Mouse (Mus musculus): ENCODE measurements around the gene Cerk.
"Not testable (repeated sequence)": the region's sequence is repeated elsewhere in the genome, so short reads cannot be mapped to it uniquely, and the experiment has no call there.

Cerk gene

GRCm38 (mm10) chr15:86113342-86113710 is 72.6 kb downstream of the Cerk start:
- no peak for DNase-seq (ENCODE audit: low spot score in 2 of 2)

GRCm38 (mm10) chr15:86112707-86113341 is 73.1 kb downstream of the Cerk start:
- no peak for DNase-seq (ENCODE audit: low spot score in 2 of 2)

- DNase-seq (ENCODE audit: low spot score in 2 of 2), result no peak
Measured at GRCm38 (mm10) chr15:86110361-86111103, 75.4 kb downstream of the Cerk start.

- DNase-seq (ENCODE audit: low spot score in 2 of 2), result no peak
Measured at GRCm38 (mm10) chr15:86109650-86110211, 76.2 kb downstream of the Cerk start.

- DNase-seq (ENCODE audit: low spot score in 2 of 2), result no peak
Measured at GRCm38 (mm10) chr15:86109245-86109644, 76.7 kb downstream of the Cerk start.

- no peak for DNase-seq (ENCODE audit: low spot score in 2 of 2)
Measured at GRCm38 (mm10) chr15:86107831-86108471, 78.0 kb downstream of the Cerk start.

- DNase-seq (ENCODE audit: low spot score in 2 of 2), result no peak
Measured at GRCm38 (mm10) chr15:86105751-86106150, 80.2 kb downstream of the Cerk start.

GRCm38 (mm10) chr15:86105345-86105697 is 80.6 kb downstream of the Cerk start:
- DNase-seq (ENCODE audit: low spot score in 2 of 2), result peak; percentile 81 to 83

GRCm38 (mm10) chr15:86104401-86105344 is 81.3 kb downstream of the Cerk start:
- DNase-seq (ENCODE audit: low spot score in 2 of 2), result peak in 1 of 2 experiments; percentile 44

- DNase-seq (ENCODE audit: low spot score in 2 of 2), result no peak
Measured at GRCm38 (mm10) chr15:86102308-86102707, 83.6 kb downstream of the Cerk start.

- DNase-seq (ENCODE audit: low spot score in 2 of 2), result no peak
Measured at GRCm38 (mm10) chr15:86101585-86101984, 84.4 kb downstream of the Cerk start.

- no peak for DNase-seq (ENCODE audit: low spot score in 2 of 2)
Measured at GRCm38 (mm10) chr15:86097871-86098270, 88.1 kb downstream of the Cerk start.

GRCm38 (mm10) chr15:86096604-86097020 is 89.3 kb downstream of the Cerk start:
- not testable (repeated sequence) for DNase-seq (ENCODE audit: low spot score in 2 of 2)

- no peak for DNase-seq (ENCODE audit: low spot score in 2 of 2)
Measured at GRCm38 (mm10) chr15:86095722-86096603, 90.0 kb downstream of the Cerk start.

GRCm38 (mm10) chr15:86094324-86095121 is 91.4 kb downstream of the Cerk start:
- DNase-seq (ENCODE audit: low spot score in 2 of 2), result no peak

- no peak for DNase-seq (ENCODE audit: low spot score in 2 of 2)
Measured at GRCm38 (mm10) chr15:86093236-86093635, 92.7 kb downstream of the Cerk start.

GRCm38 (mm10) chr15:86091998-86092670 is 93.8 kb downstream of the Cerk start:
- no peak for DNase-seq (ENCODE audit: low spot score in 2 of 2)

- DNase-seq (ENCODE audit: low spot score in 2 of 2), result no peak
Measured at GRCm38 (mm10) chr15:86091201-86091997, 94.5 kb downstream of the Cerk start.
